1 mouse cellular context compared by ENCODE assay signal in the genomic region with DNA sequence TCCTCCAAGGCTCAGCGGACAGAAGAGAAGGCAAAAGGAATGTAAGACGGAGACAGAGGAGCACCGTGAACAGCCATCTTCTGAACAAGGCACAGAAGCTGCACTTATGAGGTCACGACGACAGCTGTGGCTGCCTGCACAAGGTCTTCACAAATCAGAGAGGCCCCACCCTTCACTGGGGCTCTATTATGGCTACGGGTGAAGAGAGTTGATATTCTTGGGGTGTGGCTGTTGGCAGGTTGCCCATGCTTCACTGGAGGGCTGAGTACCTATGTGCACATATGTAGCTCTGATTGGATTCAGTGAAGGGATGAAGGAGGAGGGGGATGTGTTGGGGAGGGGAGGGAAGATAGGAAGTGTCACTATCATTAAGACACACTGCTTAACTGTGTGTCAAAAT.
TF ChIP-seq lines count a peak whose summit lies in the region.

No protein-coding gene starts in this region.

TF ChIP-seq in MEL, 35 proteins besides CTCF, POLR2A, EP300 and RAD21:
- no peak for TF ChIP-seq SMC3 (IDR thresholded peaks at IDR 0.05; ENCODE audit: low read depth, low read length)
- peak; percentile 35; the same call in 1 of the 2 replicates for TF ChIP-seq TCF12 (IDR thresholded peaks at IDR 0.05; ENCODE audit: low read depth, low read length)
- TF ChIP-seq MAX (IDR thresholded peaks at IDR 0.05; ENCODE audit: low read length) = no peak; the same call in 1 of the 2 replicates
- no peak for TF ChIP-seq MYC (IDR thresholded peaks at IDR 0.05; ENCODE audit: low read depth, low read length)
- peak; percentile 89 for TF ChIP-seq RCOR1 (IDR thresholded peaks at IDR 0.05; ENCODE audit: low read depth, low read length)
- TF ChIP-seq CHD2 (IDR thresholded peaks at IDR 0.05; ENCODE audit: low read length) = no peak
- TF ChIP-seq ETS1 (IDR thresholded peaks at IDR 0.05; ENCODE audit: low read depth, low read length) = peak; percentile 75; the same call in 1 of the 2 replicates
- no peak for TF ChIP-seq POLR2AphosphoS5 (IDR thresholded peaks at IDR 0.05; ENCODE audit: borderline replicate concordance, low read depth, low read length)
- TF ChIP-seq ZMIZ1 (IDR thresholded peaks at IDR 0.05; ENCODE audit: low read depth, low read length) = no peak
